ENCODE assay signal across 12 mouse cellular contexts in genomic region chr4:126250659-126251058, GRCm38 (mm10). TPM values are rescaled to one million over a fixed set of nuclear protein-coding genes. Genes with fewer than 3 reads are reported as not detected.
A peak's percentile ranks its signal among the peaks of the same experiment; 100 is the strongest.
DNase-seq lines count a peak whose midpoint lies in the region; ATAC-seq lines count a peak whose summit lies in the region.
"Had no signal": no experiment of that assay in that cellular context is flagged by ENCODE, and none has a peak within 500 bp of the region (broad histone marks: within the 10 kb centered on the region; RNA-seq: fewer than 3 reads in every experiment).

No protein-coding gene starts in this region.

- no peak for ATAC-seq in heart, embryonic 15.5 days (replicated peaks; ENCODE audit: insufficient number of reproducible peaks, insufficient read depth, low FRiP score, low read depth)
- ATAC-seq in midbrain, embryonic 13.5 days, result no peak
- no peak for ATAC-seq in midbrain, embryonic 14.5 days (ENCODE audit: low FRiP score, low TSS enrichment)
- no peak for ATAC-seq in heart, embryonic 16.5 days (replicated peaks; ENCODE audit: extremely low read depth, insufficient read depth, low FRiP score)
- no peak for ATAC-seq in neural tube, embryonic 14.5 days (ENCODE audit: low read depth)
- no peak for ATAC-seq in inflammation-experienced regulatory T-cells, adult 6 months

- intact Hi-C loops in heart, postnatal 36 days (cut with DNase I), result no loop called here

- no peaks in the 10 kb centered on the region for H3K9me3 ChIP-seq in heart, embryonic 15.5 days (replicated peaks)
- H3K9me3 ChIP-seq in midbrain, embryonic 13.5 days, result no peaks in the 10 kb centered on the region
- H3K9me3 ChIP-seq in midbrain, embryonic 14.5 days (ENCODE audit: control insufficient read depth, low read length), result no peaks in the 10 kb centered on the region
- no peaks in the 10 kb centered on the region for H3K9me3 ChIP-seq in heart, embryonic 16.5 days (replicated peaks; ENCODE audit: control insufficient read depth, low read length)
- no peaks in the 10 kb centered on the region for H3K9me3 ChIP-seq in neural tube, embryonic 14.5 days (ENCODE audit: control insufficient read depth, low read length)

- peak overlapping the region; percentile 19; the same call in 1 of the 2 replicates for H3K4me2 ChIP-seq in heart, embryonic 15.5 days
- no peak overlapping the region for H3K4me2 ChIP-seq in midbrain, embryonic 13.5 days (replicated peaks)
- H3K4me2 ChIP-seq in midbrain, embryonic 14.5 days (ENCODE audit: low read length), result no peak overlapping the region
- H3K4me2 ChIP-seq in heart, embryonic 16.5 days (ENCODE audit: low read depth, low read length), result no peak overlapping the region
- no peak overlapping the region for H3K4me2 ChIP-seq in neural tube, embryonic 14.5 days (ENCODE audit: low read depth, low read length)

- no peak overlapping the region for H3K4me3 ChIP-seq in heart, embryonic 15.5 days
- H3K4me3 ChIP-seq in midbrain, embryonic 13.5 days (replicated peaks), result no peak overlapping the region
- no peak overlapping the region for H3K4me3 ChIP-seq in midbrain, embryonic 14.5 days (replicated peaks; ENCODE audit: low read depth, low read length)
- no peak overlapping the region for H3K4me3 ChIP-seq in heart, embryonic 16.5 days (ENCODE audit: low read length)
- no peak overlapping the region for H3K4me3 ChIP-seq in neural tube, embryonic 14.5 days (ENCODE audit: low read depth, low read length)

- WGBS in heart, embryonic 15.5 days, result 15% methylated on average over 4 of the region's 4 CpGs
- WGBS in midbrain, embryonic 13.5 days, result 45% methylated on average over 4 of the region's 4 CpGs
- WGBS in midbrain, embryonic 14.5 days, result 55% methylated on average over 4 of the region's 4 CpGs
- WGBS in heart, embryonic 16.5 days, result 30% methylated on average over 4 of the region's 4 CpGs
- 62% methylated on average over 4 of the region's 4 CpGs for WGBS in neural tube, embryonic 14.5 days

- no peaks in the 10 kb centered on the region for H3K27me3 ChIP-seq in heart, embryonic 15.5 days
- no peaks in the 10 kb centered on the region for H3K27me3 ChIP-seq in midbrain, embryonic 13.5 days
- H3K27me3 ChIP-seq in midbrain, embryonic 14.5 days (ENCODE audit: control insufficient read depth, insufficient read depth, low read length), result no peaks in the 10 kb centered on the region
- no peaks in the 10 kb centered on the region for H3K27me3 ChIP-seq in heart, embryonic 16.5 days (ENCODE audit: control insufficient read depth, insufficient read depth, low read length)
- no peaks in the 10 kb centered on the region for H3K27me3 ChIP-seq in neural tube, embryonic 14.5 days (ENCODE audit: control insufficient read depth, insufficient read depth, low read length)

- H3K36me3 ChIP-seq in heart, embryonic 15.5 days, result no peaks in the 10 kb centered on the region; the same call in 1 of the 2 replicates
- H3K36me3 ChIP-seq in midbrain, embryonic 13.5 days, result peaks cover 15% of the 10 kb centered on the region
- peaks cover 10% of the 10 kb centered on the region; the same call in 1 of the 2 replicates for H3K36me3 ChIP-seq in midbrain, embryonic 14.5 days (ENCODE audit: control insufficient read depth, insufficient read depth, low read length)
- H3K36me3 ChIP-seq in heart, embryonic 16.5 days (ENCODE audit: control insufficient read depth, insufficient read depth), result peaks cover 4% of the 10 kb centered on the region; the same call in 1 of the 2 replicates
- H3K36me3 ChIP-seq in neural tube, embryonic 14.5 days (ENCODE audit: control insufficient read depth, insufficient read depth, low read length), result no peaks in the 10 kb centered on the region

- H3K27ac ChIP-seq in heart, embryonic 15.5 days, result peak overlapping the region; percentile 74
- H3K27ac ChIP-seq in midbrain, embryonic 13.5 days, result 0 out of 2 replicates have a peak overlapping the region, but pooled peaks have one; percentile 47
- H3K27ac ChIP-seq in midbrain, embryonic 14.5 days (replicated peaks; ENCODE audit: low read depth, low read length), result no peak overlapping the region
- H3K27ac ChIP-seq in heart, embryonic 16.5 days (ENCODE audit: low read length), result peak overlapping the region; percentile 64; the same call in 1 of the 2 replicates
- no peak overlapping the region for H3K27ac ChIP-seq in neural tube, embryonic 14.5 days (ENCODE audit: low read depth, low read length)
- H3K27ac ChIP-seq: liver, embryonic 14.5 days had no signal

- peaks cover 85% of the 10 kb centered on the region for H3K4me1 ChIP-seq in heart, embryonic 15.5 days (replicated peaks)
- peaks cover 82% of the 10 kb centered on the region for H3K4me1 ChIP-seq in midbrain, embryonic 13.5 days (replicated peaks)
- H3K4me1 ChIP-seq in midbrain, embryonic 14.5 days (ENCODE audit: control insufficient read depth, insufficient read depth, low read length), result peaks cover 57% of the 10 kb centered on the region
- peaks cover 64% of the 10 kb centered on the region for H3K4me1 ChIP-seq in heart, embryonic 16.5 days (ENCODE audit: control insufficient read depth, insufficient read depth, low read length)
- peaks cover 49% of the 10 kb centered on the region for H3K4me1 ChIP-seq in neural tube, embryonic 14.5 days (ENCODE audit: control insufficient read depth, insufficient read depth, low read length)

- peak overlapping the region; percentile 29; the same call in 1 of the 2 replicates for H3K9ac ChIP-seq in heart, embryonic 15.5 days
- no peak overlapping the region for H3K9ac ChIP-seq in midbrain, embryonic 13.5 days (replicated peaks)
- H3K9ac ChIP-seq in midbrain, embryonic 14.5 days (replicated peaks; ENCODE audit: low read length), result no peak overlapping the region
- no peak overlapping the region for H3K9ac ChIP-seq in heart, embryonic 16.5 days (ENCODE audit: low read length)
- 0 out of 2 replicates have a peak overlapping the region, but pooled peaks have one; percentile 11 for H3K9ac ChIP-seq in neural tube, embryonic 14.5 days (replicated peaks; ENCODE audit: low read depth, low read length)
- H3K9ac ChIP-seq: liver, embryonic 14.5 days had no signal

- no peak for DNase-seq in heart, postnatal 36 days
- DNase-seq in midbrain, embryonic 14.5 days, result no peak
- no peak for DNase-seq in right cerebral cortex, postnatal 4 days
- DNase-seq: spleen, adult 18-20 months had no signal

RNA-seq across cellular contexts. Expression of gene Map7d1, which starts 5.5 kb away (rescaled TPM):
- polyA plus RNA-seq in heart, embryonic 15.5 days (2015; fragmentation: Nextera tagmentation; extraction: Ambion mirVana), result 39.4 and 50.7 TPM in 2 replicates
- 100 to 1,000 TPM; 248 to 259 TPM for total RNA-seq in heart, postnatal 36 days (2021)
- 64.1 and 89.5 TPM in 2 replicates for polyA plus RNA-seq in midbrain, embryonic 13.5 days (2015; fragmentation: Nextera tagmentation; extraction: Ambion mirVana)
- 78.3 and 85.3 TPM in 2 replicates for polyA plus RNA-seq in midbrain, embryonic 14.5 days (2014; fragmentation: Nextera tagmentation; extraction: Ambion mirVana)
- 34.7 and 36.1 TPM in 2 replicates for polyA plus RNA-seq in heart, embryonic 16.5 days (2015; fragmentation: Nextera tagmentation; extraction: Ambion mirVana)
- 69.6 and 79.7 TPM in 2 replicates for polyA plus RNA-seq in neural tube, embryonic 14.5 days (2014; fragmentation: Nextera tagmentation; extraction: Ambion mirVana)
- polyA plus RNA-seq in inflammation-experienced regulatory T-cells, adult 6 months (2017; shearing (Covaris generic)), result 1 to 10 TPM; 3.2 to 6.6 (median 5.1) TPM

RNA-seq across cellular contexts. Expression of gene Trappc3, which starts 11.5 kb away (rescaled TPM):
- polyA plus RNA-seq in heart, embryonic 15.5 days (2015; fragmentation: Nextera tagmentation; extraction: Ambion mirVana), result 73.1 and 77.6 TPM in 2 replicates
- 10 to 100 TPM; 45.9 to 46.3 TPM for total RNA-seq in heart, postnatal 36 days (2021)
- polyA plus RNA-seq in midbrain, embryonic 13.5 days (2015; fragmentation: Nextera tagmentation; extraction: Ambion mirVana), result 149 and 154 TPM in 2 replicates
- polyA plus RNA-seq in midbrain, embryonic 14.5 days (2014; fragmentation: Nextera tagmentation; extraction: Ambion mirVana), result 37.1 and 124 TPM in 2 replicates
- polyA plus RNA-seq in heart, embryonic 16.5 days (2015; fragmentation: Nextera tagmentation; extraction: Ambion mirVana), result 78.1 and 81.3 TPM in 2 replicates
- polyA plus RNA-seq in neural tube, embryonic 14.5 days (2014; fragmentation: Nextera tagmentation; extraction: Ambion mirVana), result 32.9 and 68.5 TPM in 2 replicates
- polyA plus RNA-seq in inflammation-experienced regulatory T-cells, adult 6 months (2017; shearing (Covaris generic)), result 10 to 100 TPM; 55.8 to 71.3 (median 70.8) TPM

RNA-seq across cellular contexts. Expression of gene Col8a2, which starts 35.9 kb away (rescaled TPM):
- polyA plus RNA-seq in heart, embryonic 15.5 days (2015; fragmentation: Nextera tagmentation; extraction: Ambion mirVana), result 5.2 and 10.9 TPM in 2 replicates
- total RNA-seq in heart, postnatal 36 days (2021), result under 1 TPM; 0.61 to 0.62 TPM
- polyA plus RNA-seq in midbrain, embryonic 13.5 days (2015; fragmentation: Nextera tagmentation; extraction: Ambion mirVana), result 1.0 and 1.5 TPM in 2 replicates
- polyA plus RNA-seq in midbrain, embryonic 14.5 days (2014; fragmentation: Nextera tagmentation; extraction: Ambion mirVana), result 0.57 and 1.1 TPM in 2 replicates
- 4.5 and 5.0 TPM in 2 replicates for polyA plus RNA-seq in heart, embryonic 16.5 days (2015; fragmentation: Nextera tagmentation; extraction: Ambion mirVana)
- 1.3 and 6.1 TPM in 2 replicates for polyA plus RNA-seq in neural tube, embryonic 14.5 days (2014; fragmentation: Nextera tagmentation; extraction: Ambion mirVana)
- not detected for polyA plus RNA-seq in inflammation-experienced regulatory T-cells, adult 6 months (2017; shearing (Covaris generic))
- total RNA-seq: common myeloid progenitor, adult 5-6 weeks; megakaryocyte-erythroid progenitor cell, adult 5-6 weeks had no signal

RNA-seq across cellular contexts. Expression of gene Thrap3, which starts 48.1 kb away (rescaled TPM):
- 129 and 149 TPM in 2 replicates for polyA plus RNA-seq in heart, embryonic 15.5 days (2015; fragmentation: Nextera tagmentation; extraction: Ambion mirVana)
- 100 to 1,000 TPM; 119 to 123 TPM for total RNA-seq in heart, postnatal 36 days (2021)
- 174 and 180 TPM in 2 replicates for polyA plus RNA-seq in midbrain, embryonic 13.5 days (2015; fragmentation: Nextera tagmentation; extraction: Ambion mirVana)
- polyA plus RNA-seq in midbrain, embryonic 14.5 days (2014; fragmentation: Nextera tagmentation; extraction: Ambion mirVana), result 113 and 167 TPM in 2 replicates
- polyA plus RNA-seq in heart, embryonic 16.5 days (2015; fragmentation: Nextera tagmentation; extraction: Ambion mirVana), result 137 and 143 TPM in 2 replicates
- 128 and 138 TPM in 2 replicates for polyA plus RNA-seq in neural tube, embryonic 14.5 days (2014; fragmentation: Nextera tagmentation; extraction: Ambion mirVana)
- polyA plus RNA-seq in inflammation-experienced regulatory T-cells, adult 6 months (2017; shearing (Covaris generic)), result 100 to 1,000 TPM; 198 to 359 (median 205) TPM

Comparison
In these comparisons a context has a peak if more than half of its experiments do, and no peak if none do; other contexts are left out.
1. H3K27ac ChIP-seq: peak in heart, embryonic 15.5 days (single experiment), midbrain, embryonic 13.5 days (single experiment) and heart, embryonic 16.5 days (single experiment); none in midbrain, embryonic 14.5 days (single experiment) and neural tube, embryonic 14.5 days (single experiment).
2. H3K9ac ChIP-seq: peak in heart, embryonic 15.5 days (single experiment) and neural tube, embryonic 14.5 days (single experiment); none in midbrain, embryonic 13.5 days (single experiment), midbrain, embryonic 14.5 days (single experiment) and heart, embryonic 16.5 days (single experiment).